Mouse (Mus musculus) lung, postnatal 0 days (tissue): ENCODE results near the gene Tle3. TPM values are rescaled to one million over a fixed set of nuclear protein-coding genes. Genes with fewer than 3 reads are reported as not detected.

Experiments used
- ATAC-seq: fragments of 200-750 bp; cut with Nextera tagmentation; 2 replicates; pipeline ENCODE4 v1.8.0; 2017; ENCODE audit warnings: moderate library complexity
- DNase-seq: peaks from one replicate; pipeline ENCODE4 v3.0.0-alpha.2; 2016; ENCODE audit warnings: low spot score
- H3K27ac ChIP-seq: fragments of 300-500 bp; sonication (generic); 2 replicates; pipeline ENCODE4 v1.5.1; 2014; ENCODE audit warnings: antibody characterized with exemption, mild to moderate bottlenecking, low read length, mixed read lengths
- H3K27me3 ChIP-seq: fragments of 300-500 bp; sonication (generic); replicated peaks from 2 replicates; pipeline ENCODE4 v1.6.1; 2014; ENCODE audit warnings: low read length, mixed read lengths; ENCODE audit not compliant: insufficient read depth
- H3K36me3 ChIP-seq: fragments of 300-500 bp; sonication (generic); 2 replicates; pipeline ENCODE4 v1.6.1; 2014; ENCODE audit warnings: low read length, mixed read lengths; ENCODE audit not compliant: insufficient read depth
- H3K4me1 ChIP-seq: fragments of 300-500 bp; sonication (generic); 2 replicates; pipeline ENCODE4 v1.6.1; 2014; ENCODE audit warnings: antibody characterized with exemption, low read depth, low read length, mixed read lengths; ENCODE audit not compliant: insufficient read depth
- H3K4me2 ChIP-seq: fragments of 300-500 bp; sonication (generic); replicated peaks from 2 replicates; pipeline ENCODE4 v1.6.1; 2014; ENCODE audit warnings: low read depth, mild to moderate bottlenecking, low read length, moderate library complexity, mixed read lengths
- H3K4me3 ChIP-seq: fragments of 300-500 bp; sonication (generic); 2 replicates; pipeline ENCODE4 v1.5.1; 2014; ENCODE audit warnings: low read depth, low read length
- H3K9ac ChIP-seq: fragments of 300-500 bp; sonication (generic); replicated peaks from 2 replicates; pipeline ENCODE4 v1.6.1; 2014; ENCODE audit warnings: low read depth, mild to moderate bottlenecking
- H3K9me3 ChIP-seq: fragments of 300-500 bp; sonication (generic); 2 replicates; pipeline ENCODE4 v1.6.1; 2016; ENCODE audit warnings: low read length, mixed read lengths
- CTCF ChIP-seq: IDR thresholded peaks from 2 replicates; pipeline ENCODE4 v1.5.1; 2016; ENCODE audit warnings: antibody characterized with exemption, mild to moderate bottlenecking
- EP300 ChIP-seq: IDR thresholded peaks from 2 replicates; pipeline ENCODE4 v1.6.1; 2016; ENCODE audit warnings: antibody characterized with exemption, mild to moderate bottlenecking, control low read depth
- WGBS: fragments of 180-500 bp; shearing (Covaris S2); extraction: QIAGEN DNeasy Blood & Tissue Kit; methylation state at CpG from one replicate; pipeline ENCODE4 v1.1.7; 2014; 5-methylcytosine and 5-hydroxymethylcytosine counted together
- polyA plus RNA-seq: library from polyadenylated mRNA; unstranded; fragments of >200 nt; fragmentation: Nextera tagmentation; extraction: Ambion mirVana; gene quantifications from 2 replicates; pipeline ENCODE4 v1.2.1, GENCODE M21; 2015

The Tle3 gene
- polyA plus RNA-seq, 1 experiment from 2014 or later = 16.2 TPM

GRCm38 (mm10) chr9:61456441-61457161, 84.4 kb downstream of the Tle3 start:
- no peak for ATAC-seq
- no peaks in the 10 kb centered on the region for H3K36me3 ChIP-seq
- H3K27me3 ChIP-seq = peaks cover 32% of the 10 kb centered on the region
- no peaks in the 10 kb centered on the region for H3K4me1 ChIP-seq
- WGBS = 65% methylated on average over 5 of the region's 5 CpGs
- no peaks in the 10 kb centered on the region for H3K9me3 ChIP-seq
- TF ChIP-seq CTCF (no peak), EP300 (no peak)
- DNase-seq = no peak
- no peak overlapping the region for H3K9ac ChIP-seq
- no peak overlapping the region for H3K4me2 ChIP-seq
- no peak overlapping the region for H3K27ac ChIP-seq
- H3K4me3 ChIP-seq = no peak overlapping the region

GRCm38 (mm10) chr9:61457162-61457523, 85.0 kb downstream of the Tle3 start:
- H3K4me1 ChIP-seq = no peaks in the 10 kb centered on the region
- WGBS = 41% methylated on average over 10 of the region's 10 CpGs
- H3K36me3 ChIP-seq = no peaks in the 10 kb centered on the region
- no peak overlapping the region for H3K4me3 ChIP-seq
- H3K4me2 ChIP-seq = no peak overlapping the region
- H3K27ac ChIP-seq = no peak overlapping the region
- H3K9me3 ChIP-seq = no peaks in the 10 kb centered on the region
- no peak for DNase-seq
- no peak overlapping the region for H3K9ac ChIP-seq
- H3K27me3 ChIP-seq = peaks cover 33% of the 10 kb centered on the region
- no peak for ATAC-seq
- no peak for TF ChIP-seq EP300
- TF ChIP-seq CTCF = no peak

- Histone ChIP-seq H3K27me3 (peaks cover 13% of the 10 kb centered on the region), H3K27ac (no peak overlapping the region), H3K4me1 (no peaks in the 10 kb centered on the region), H3K9ac (no peak overlapping the region), H3K4me2 (no peak overlapping the region), H3K9me3 (0 out of 2 replicates have a peak, but pooled peaks cover 3% of the 10 kb centered on the region), H3K4me3 (no peak overlapping the region), H3K36me3 (no peaks in the 10 kb centered on the region)
- no peak for TF ChIP-seq CTCF
- TF ChIP-seq EP300 = no peak
- 25% methylated on average over 4 of the region's 4 CpGs for WGBS
- no peak for DNase-seq
- no peak for ATAC-seq
Observed at GRCm38 (mm10) chr9:61461859-61462258, 89.7 kb downstream of the Tle3 start.

GRCm38 (mm10) chr9:61467436-61467835, 95.3 kb downstream of the Tle3 start:
- Histone ChIP-seq H3K9ac (no peak overlapping the region), H3K4me2 (no peak overlapping the region), H3K27me3 (no peaks in the 10 kb centered on the region; the same call in 1 of the 2 replicates), H3K4me3 (no peak overlapping the region), H3K36me3 (no peaks in the 10 kb centered on the region), H3K4me1 (no peaks in the 10 kb centered on the region), H3K27ac (no peak overlapping the region), H3K9me3 (0 out of 2 replicates have a peak, but pooled peaks cover 3% of the 10 kb centered on the region)
- no peak for ATAC-seq
- TF ChIP-seq EP300 (no peak), CTCF (no peak)
- WGBS = 65% methylated on average over 3 of the region's 3 CpGs
- DNase-seq = no peak
